Mouse (Mus musculus): ENCODE data around the gene Olfr786. TPM values are rescaled to one million over a fixed set of nuclear protein-coding genes. Genes with fewer than 3 reads are reported as not detected.

The Olfr786 gene
- polyA plus RNA-seq (2015; fragmentation: Nextera tagmentation; extraction: Ambion mirVana) = not detected in 2 replicates

DNA sequence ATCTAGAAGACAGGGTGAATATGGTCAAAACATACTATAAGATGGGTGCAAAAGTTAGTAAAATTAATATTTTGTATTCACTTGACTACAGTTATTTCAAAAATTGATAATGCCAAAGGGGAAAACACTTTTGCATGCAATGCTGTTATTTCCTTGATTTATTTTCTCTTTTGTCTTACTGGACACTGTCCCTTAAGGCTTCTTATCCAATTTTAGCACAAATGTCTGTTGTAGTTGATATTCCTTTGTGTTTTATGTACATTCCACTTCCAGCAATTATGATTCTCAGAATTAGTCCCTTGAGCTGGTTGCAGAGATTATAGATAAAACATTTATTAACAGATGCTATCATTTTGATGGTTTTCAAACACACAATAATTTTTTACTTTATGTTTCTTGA is at the start of gene Olfr786:
Olfr786 (plus strand) TSS at position 301 of the 400 bp plus-strand sequence.
- no peaks in the 10 kb centered on the region for H3K9me3 ChIP-seq (ENCODE audit: control insufficient read depth, low read length)
- H3K4me2 ChIP-seq (ENCODE audit: low read depth, low read length) = no peak within 1 kb of the TSS
- no peaks in the 10 kb centered on the region for H3K4me1 ChIP-seq (replicated peaks; ENCODE audit: control insufficient read depth, insufficient read depth, low read length)
- no peaks in the 10 kb centered on the region for H3K36me3 ChIP-seq (ENCODE audit: control insufficient read depth, insufficient read depth, low read length)
- no peak within 1 kb of the TSS for H3K4me3 ChIP-seq (ENCODE audit: low read length)
- no peak within 1 kb of the TSS for H3K9ac ChIP-seq (ENCODE audit: low read length)
- no peak for ATAC-seq (ENCODE audit: low read depth)
- no peak within 1 kb of the TSS for H3K27ac ChIP-seq (ENCODE audit: low read length)
- H3K27me3 ChIP-seq (ENCODE audit: control insufficient read depth, insufficient read depth, low read depth, low read length) = no peaks in the 10 kb centered on the region

DNA sequence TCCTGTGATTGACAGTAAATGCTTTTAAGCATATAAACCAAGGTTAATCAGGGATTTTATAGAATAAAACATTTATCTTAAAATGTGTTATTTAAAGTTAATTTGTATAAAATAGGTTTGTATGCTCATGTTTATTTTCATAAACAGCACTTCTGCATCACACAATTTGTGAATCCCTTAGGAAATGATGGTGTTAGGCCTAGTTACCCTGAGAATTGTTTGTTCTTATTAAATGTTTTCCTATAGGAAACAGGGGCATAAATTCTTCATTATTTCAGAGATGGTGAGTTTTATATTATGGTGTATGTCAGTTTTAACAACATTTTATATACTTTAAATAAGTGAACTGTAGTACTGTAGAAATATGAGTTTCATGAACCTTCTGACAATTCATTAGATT is 43.3 kb upstream of the Olfr786 start, which contains the start of gene Olfr784:
Olfr784 (plus strand) TSS at position 301 of the 400 bp plus-strand sequence.
- Histone ChIP-seq H3K9ac (ENCODE audit: low read length) (no peak within 1 kb of the TSS), H3K36me3 (ENCODE audit: control insufficient read depth, insufficient read depth, low read length) (no peaks in the 10 kb centered on the region), H3K4me1 (replicated peaks; ENCODE audit: control insufficient read depth, insufficient read depth, low read length) (no peaks in the 10 kb centered on the region), H3K9me3 (ENCODE audit: control insufficient read depth, low read length) (no peaks in the 10 kb centered on the region), H3K4me3 (ENCODE audit: low read length) (no peak within 1 kb of the TSS), H3K27ac (ENCODE audit: low read length) (no peak within 1 kb of the TSS), H3K4me2 (ENCODE audit: low read depth, low read length) (no peak within 1 kb of the TSS), H3K27me3 (ENCODE audit: control insufficient read depth, insufficient read depth, low read depth, low read length) (no peaks in the 10 kb centered on the region)
- ATAC-seq (ENCODE audit: low read depth) = no peak

DNA sequence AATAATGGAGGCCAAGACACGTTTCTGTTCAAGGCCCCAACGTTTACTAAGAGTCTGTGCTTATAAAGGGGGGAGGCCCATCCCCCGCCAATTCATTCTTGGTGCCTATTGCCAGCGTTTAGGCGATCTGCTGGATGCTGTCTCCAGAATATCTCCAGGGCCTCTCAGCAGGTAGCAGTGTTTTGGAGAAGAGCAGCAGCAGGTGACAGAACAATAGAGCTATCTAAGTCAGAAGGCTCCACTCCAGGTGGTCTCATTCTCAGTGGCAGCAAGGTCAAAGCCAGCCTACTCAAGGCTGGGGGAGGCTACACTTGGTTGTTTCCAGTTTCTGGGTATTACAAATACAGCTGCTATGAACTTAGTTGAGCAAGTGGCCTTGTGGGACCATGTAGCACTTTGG is 26.2 kb upstream of the Olfr786 start:
- Histone ChIP-seq H3K9ac (ENCODE audit: low read length) (no peak overlapping the region), H3K9me3 (ENCODE audit: control insufficient read depth, low read length) (0 out of 2 replicates have a peak, but pooled peaks cover 2% of the 10 kb centered on the region), H3K27ac (ENCODE audit: low read length) (no peak overlapping the region), H3K4me1 (replicated peaks; ENCODE audit: control insufficient read depth, insufficient read depth, low read length) (no peaks in the 10 kb centered on the region), H3K36me3 (ENCODE audit: control insufficient read depth, insufficient read depth, low read length) (no peaks in the 10 kb centered on the region), H3K4me3 (ENCODE audit: low read length) (no peak overlapping the region), H3K27me3 (ENCODE audit: control insufficient read depth, insufficient read depth, low read depth, low read length) (no peaks in the 10 kb centered on the region), H3K4me2 (ENCODE audit: low read depth, low read length) (no peak overlapping the region)
- WGBS = 48% methylated on average over 5 of the region's 5 CpGs
- ATAC-seq (ENCODE audit: low read depth) = no peak

DNA sequence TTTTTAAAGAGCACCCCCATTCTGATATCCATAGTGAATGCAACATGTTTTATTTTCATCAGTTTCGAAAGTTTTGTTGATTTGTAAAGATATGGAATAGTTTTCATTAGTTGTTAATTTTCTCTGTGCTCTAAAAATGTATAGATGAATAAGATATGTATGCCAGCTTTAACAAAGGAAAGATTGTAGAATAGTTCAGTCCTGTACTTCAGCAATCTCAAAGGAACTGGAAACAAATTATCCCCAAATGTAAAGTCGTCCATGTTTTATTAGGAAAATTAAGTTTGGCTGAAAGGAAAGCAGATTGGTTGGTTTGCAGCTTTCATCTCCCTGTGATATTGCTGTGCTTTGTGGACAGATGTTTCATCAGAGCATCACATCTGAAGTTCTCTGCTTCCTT is 22.0 kb upstream of the Olfr786 start, which contains the start of gene Olfr785:
Olfr785 (plus strand) TSS at position 301 of the 400 bp plus-strand sequence.
- Histone ChIP-seq H3K9ac (ENCODE audit: low read length) (no peak within 1 kb of the TSS), H3K27ac (ENCODE audit: low read length) (no peak within 1 kb of the TSS), H3K4me1 (replicated peaks; ENCODE audit: control insufficient read depth, insufficient read depth, low read length) (no peaks in the 10 kb centered on the region), H3K27me3 (ENCODE audit: control insufficient read depth, insufficient read depth, low read depth, low read length) (no peaks in the 10 kb centered on the region), H3K36me3 (ENCODE audit: control insufficient read depth, insufficient read depth, low read length) (no peaks in the 10 kb centered on the region), H3K9me3 (ENCODE audit: control insufficient read depth, low read length) (no peaks in the 10 kb centered on the region), H3K4me3 (ENCODE audit: low read length) (no peak within 1 kb of the TSS), H3K4me2 (ENCODE audit: low read depth, low read length) (no peak within 1 kb of the TSS)
- WGBS = 63% methylated on average over 2 of the region's 2 CpGs
- no peak for ATAC-seq (ENCODE audit: low read depth)

DNA sequence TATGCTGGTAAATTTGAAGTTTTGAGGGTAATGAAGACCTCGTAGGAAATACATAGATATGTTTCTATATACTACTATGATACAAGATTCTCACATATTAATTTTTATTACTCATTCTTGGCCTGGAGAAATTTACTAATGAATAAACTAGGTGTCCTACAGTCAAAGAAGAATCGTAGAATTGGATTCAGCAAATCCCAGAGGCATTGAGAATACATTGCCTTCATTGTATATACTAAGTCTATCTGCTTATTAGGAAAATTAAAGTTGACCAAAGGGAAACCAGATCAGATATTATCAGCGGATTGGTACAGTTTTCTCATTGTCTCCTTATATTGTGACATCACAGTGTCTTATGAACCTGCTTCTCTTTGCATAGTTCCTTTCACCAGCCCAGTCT is 34.5 kb downstream of the Olfr786 start, which contains the start of gene Olfr787:
Olfr787 (plus strand) TSS at position 301 of the 400 bp plus-strand sequence.
- H3K27ac ChIP-seq (ENCODE audit: low read length) = no peak within 1 kb of the TSS
- no peaks in the 10 kb centered on the region for H3K27me3 ChIP-seq (ENCODE audit: control insufficient read depth, insufficient read depth, low read depth, low read length)
- WGBS = 76% methylated on average over 3 of the region's 3 CpGs
- no peak within 1 kb of the TSS for H3K9ac ChIP-seq (ENCODE audit: low read length)
- no peak within 1 kb of the TSS for H3K4me2 ChIP-seq (ENCODE audit: low read depth, low read length)
- H3K36me3 ChIP-seq (ENCODE audit: control insufficient read depth, insufficient read depth, low read length) = no peaks in the 10 kb centered on the region
- no peak within 1 kb of the TSS for H3K4me3 ChIP-seq (ENCODE audit: low read length)
- no peaks in the 10 kb centered on the region for H3K9me3 ChIP-seq (ENCODE audit: control insufficient read depth, low read length)
- ATAC-seq (ENCODE audit: low read depth) = no peak
- no peaks in the 10 kb centered on the region for H3K4me1 ChIP-seq (replicated peaks; ENCODE audit: control insufficient read depth, insufficient read depth, low read length)

DNA sequence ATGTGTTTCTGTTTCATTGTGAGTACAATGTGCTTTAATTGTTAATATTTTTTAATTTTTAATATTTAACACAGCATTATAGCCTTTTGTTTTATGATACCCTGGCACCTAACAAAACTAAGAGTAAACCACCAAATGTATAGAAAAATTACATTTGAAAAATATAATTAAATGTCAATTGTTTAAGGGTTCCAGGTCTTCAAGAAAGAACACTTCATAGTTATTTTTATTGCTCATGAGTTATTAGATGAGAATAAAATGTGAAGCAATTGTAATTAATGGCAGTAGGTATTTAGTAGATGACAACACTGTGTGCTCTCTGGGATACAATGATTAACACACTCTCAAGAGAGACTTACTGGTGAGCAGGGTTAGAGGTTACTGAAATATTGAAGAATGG is 43.6 kb downstream of the Olfr786 start, which contains the start of gene Olfr788:
Olfr788 (plus strand) TSS at position 301 of the 400 bp plus-strand sequence.
- H3K4me3 ChIP-seq (ENCODE audit: low read length) = no peak within 1 kb of the TSS
- H3K27ac ChIP-seq (ENCODE audit: low read length) = no peak within 1 kb of the TSS
- no peaks in the 10 kb centered on the region for H3K4me1 ChIP-seq (replicated peaks; ENCODE audit: control insufficient read depth, insufficient read depth, low read length)
- H3K27me3 ChIP-seq (ENCODE audit: control insufficient read depth, insufficient read depth, low read depth, low read length) = no peaks in the 10 kb centered on the region
- no peaks in the 10 kb centered on the region for H3K36me3 ChIP-seq (ENCODE audit: control insufficient read depth, insufficient read depth, low read length)
- no peaks in the 10 kb centered on the region for H3K9me3 ChIP-seq (ENCODE audit: control insufficient read depth, low read length)
- H3K9ac ChIP-seq (ENCODE audit: low read length) = no peak within 1 kb of the TSS
- ATAC-seq (ENCODE audit: low read depth) = no peak
- no peak within 1 kb of the TSS for H3K4me2 ChIP-seq (ENCODE audit: low read depth, low read length)

DNA sequence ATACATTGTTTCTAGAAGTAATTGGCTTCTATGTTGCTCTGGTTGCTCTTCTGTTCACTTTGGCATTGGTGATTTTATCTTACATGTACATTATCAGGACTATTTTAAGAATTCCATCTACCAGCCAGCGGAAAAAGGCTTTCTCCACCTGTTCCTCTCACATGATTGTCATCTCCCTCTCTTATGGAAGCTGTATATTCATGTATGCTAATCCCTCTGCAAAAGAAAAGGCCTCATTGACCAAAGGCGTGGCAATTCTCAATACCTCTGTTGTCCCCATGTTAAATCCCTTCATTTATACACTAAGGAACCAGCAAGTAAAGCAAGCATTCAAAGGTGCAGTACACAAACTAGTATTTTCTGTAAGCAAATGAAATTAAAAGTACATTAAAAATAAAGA is 46.1 kb downstream of the Olfr786 start:
- Histone ChIP-seq H3K4me2 (ENCODE audit: low read depth, low read length) (no peak overlapping the region), H3K9me3 (ENCODE audit: control insufficient read depth, low read length) (no peaks in the 10 kb centered on the region), H3K27me3 (ENCODE audit: control insufficient read depth, insufficient read depth, low read depth, low read length) (no peaks in the 10 kb centered on the region), H3K9ac (ENCODE audit: low read length) (no peak overlapping the region), H3K36me3 (ENCODE audit: control insufficient read depth, insufficient read depth, low read length) (no peaks in the 10 kb centered on the region), H3K4me1 (replicated peaks; ENCODE audit: control insufficient read depth, insufficient read depth, low read length) (no peaks in the 10 kb centered on the region), H3K27ac (ENCODE audit: low read length) (no peak overlapping the region), H3K4me3 (ENCODE audit: low read length) (no peak overlapping the region)
- WGBS = 72% methylated on average over 2 of the region's 2 CpGs
- ATAC-seq (ENCODE audit: low read depth) = no peak

DNA sequence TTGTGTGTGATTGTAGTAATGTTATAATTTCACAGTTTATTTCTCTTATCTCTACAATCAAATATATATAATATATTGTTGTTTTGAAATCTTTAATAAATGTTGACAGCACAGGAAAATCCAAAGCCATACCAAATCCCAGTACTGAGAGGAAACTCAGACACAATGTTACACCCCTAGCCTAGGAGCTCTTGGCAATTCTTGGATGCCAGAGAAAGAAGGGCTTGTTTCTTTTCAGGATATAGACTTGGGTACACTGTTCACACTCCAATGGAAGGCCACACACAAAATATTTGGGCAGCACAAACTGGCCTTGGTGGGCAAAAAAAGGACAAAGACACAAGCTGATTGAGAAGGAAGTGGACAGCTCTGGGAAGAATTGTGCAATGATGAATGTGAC is 46.6 kb downstream of the Olfr786 start:
- no peaks in the 10 kb centered on the region for H3K27me3 ChIP-seq (ENCODE audit: control insufficient read depth, insufficient read depth, low read depth, low read length)
- no peaks in the 10 kb centered on the region for H3K36me3 ChIP-seq (ENCODE audit: control insufficient read depth, insufficient read depth, low read length)
- no peak overlapping the region for H3K4me3 ChIP-seq (ENCODE audit: low read length)
- H3K9me3 ChIP-seq (ENCODE audit: control insufficient read depth, low read length) = no peaks in the 10 kb centered on the region
- no peak overlapping the region for H3K27ac ChIP-seq (ENCODE audit: low read length)
- no peak for ATAC-seq (ENCODE audit: low read depth)
- H3K4me2 ChIP-seq (ENCODE audit: low read depth, low read length) = no peak overlapping the region
- H3K4me1 ChIP-seq (replicated peaks; ENCODE audit: control insufficient read depth, insufficient read depth, low read length) = no peaks in the 10 kb centered on the region
- H3K9ac ChIP-seq (ENCODE audit: low read length) = no peak overlapping the region

DNA sequence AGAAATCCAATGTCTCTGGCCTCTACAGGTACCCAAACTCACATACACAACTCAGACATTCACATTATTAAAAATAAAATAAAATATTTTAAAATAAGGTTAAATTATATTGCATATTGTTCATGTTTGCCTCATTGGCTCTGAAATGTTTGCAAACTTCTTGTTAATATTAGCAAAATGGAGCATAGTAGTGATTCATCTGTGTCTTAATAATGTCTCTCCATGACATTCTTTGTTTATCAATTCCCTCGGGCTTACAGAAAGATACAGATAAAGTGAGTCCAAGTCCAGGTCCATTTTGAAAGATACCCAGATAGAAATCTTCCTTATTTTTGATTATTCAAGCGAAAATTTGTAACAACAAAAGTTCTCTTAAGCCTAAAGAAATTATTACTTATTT is 57.3 kb downstream of the Olfr786 start, which contains the start of gene Olfr789:
Olfr789 (plus strand) TSS at position 301 of the 400 bp plus-strand sequence.
- Histone ChIP-seq H3K9ac (ENCODE audit: low read length) (no peak within 1 kb of the TSS), H3K4me3 (ENCODE audit: low read length) (no peak within 1 kb of the TSS), H3K4me2 (ENCODE audit: low read depth, low read length) (no peak within 1 kb of the TSS), H3K4me1 (replicated peaks; ENCODE audit: control insufficient read depth, insufficient read depth, low read length) (no peaks in the 10 kb centered on the region), H3K27me3 (ENCODE audit: control insufficient read depth, insufficient read depth, low read depth, low read length) (no peaks in the 10 kb centered on the region), H3K36me3 (ENCODE audit: control insufficient read depth, insufficient read depth, low read length) (no peaks in the 10 kb centered on the region), H3K27ac (ENCODE audit: low read length) (no peak within 1 kb of the TSS), H3K9me3 (ENCODE audit: control insufficient read depth, low read length) (no peaks in the 10 kb centered on the region)
- no peak for ATAC-seq (ENCODE audit: low read depth)
- WGBS = 35% methylated on average over 2 of the region's 2 CpGs
